Mouse (Mus musculus) forebrain, embryonic 13.5 days (tissue): ENCODE data around the gene A1bg. TPM values are rescaled to one million over a fixed set of nuclear protein-coding genes. Genes with fewer than 3 reads are reported as not detected.

Source experiments
- ATAC-seq: fragments of 200-750 bp; cut with Nextera tagmentation; 2 replicates; pipeline ENCODE4 v1.8.0; 2017
- H3K27ac ChIP-seq: fragments of 300-500 bp; sonication (generic); 2 replicates; pipeline ENCODE4 v1.5.1; 2015; ENCODE audit warnings: inconsistent platforms, mild to moderate bottlenecking, moderate library complexity
- H3K27me3 ChIP-seq: fragments of 300-500 bp; sonication (generic); 2 replicates; pipeline ENCODE4 v1.6.1; 2015; ENCODE audit warnings: mild to moderate bottlenecking, inconsistent platforms
- H3K36me3 ChIP-seq: fragments of 300-500 bp; sonication (generic); 2 replicates; pipeline ENCODE4 v1.6.1; 2015; ENCODE audit warnings: mild to moderate bottlenecking, inconsistent platforms; ENCODE audit not compliant: poor library complexity, severe bottlenecking
- H3K4me1 ChIP-seq: fragments of 300-500 bp; sonication (generic); 2 replicates; pipeline ENCODE4 v1.6.1; 2015; ENCODE audit warnings: inconsistent platforms
- H3K4me2 ChIP-seq: fragments of 300-500 bp; sonication (generic); 2 replicates; pipeline ENCODE4 v1.6.1; 2015; ENCODE audit warnings: inconsistent platforms, mild to moderate bottlenecking, moderate library complexity
- H3K4me3 ChIP-seq: fragments of 300-500 bp; sonication (generic); 2 replicates; pipeline ENCODE4 v1.5.1; 2015; ENCODE audit warnings: mild to moderate bottlenecking, inconsistent platforms
- H3K9ac ChIP-seq: fragments of 300-500 bp; sonication (generic); 2 replicates; pipeline ENCODE4 v1.6.1; 2015; ENCODE audit warnings: mild to moderate bottlenecking, inconsistent platforms
- H3K9me3 ChIP-seq: fragments of 300-500 bp; sonication (generic); replicated peaks from 2 replicates; pipeline ENCODE4 v1.6.1; 2016; ENCODE audit warnings: inconsistent platforms
- WGBS: fragments of 180-500 bp; shearing (Covaris S2); methylation state at CpG from one replicate; pipeline ENCODE4 v1.1.7; 2015; 5-methylcytosine and 5-hydroxymethylcytosine counted together
- polyA plus RNA-seq: library from polyadenylated mRNA; unstranded; fragments of >200 nt; fragmentation: Nextera tagmentation; extraction: Ambion mirVana; gene quantifications from 2 replicates; pipeline ENCODE4 v1.2.1, GENCODE M21; 2015

Gene A1bg
- polyA plus RNA-seq, 1 experiment from 2014 or later: not detected

- H3K9me3 ChIP-seq: no peaks in the 10 kb centered on the region
- H3K4me1 ChIP-seq: peaks cover 5% of the 10 kb centered on the region; the same call in 1 of the 2 replicates
- no peaks in the 10 kb centered on the region for H3K27me3 ChIP-seq
- no peak overlapping the region for H3K9ac ChIP-seq
- WGBS: 97% methylated on average over 4 of the region's 4 CpGs
- H3K4me3 ChIP-seq: no peak overlapping the region
- H3K36me3 ChIP-seq: no peaks in the 10 kb centered on the region
- H3K4me2 ChIP-seq: no peak overlapping the region
- H3K27ac ChIP-seq: no peak overlapping the region
- no peak for ATAC-seq
These were observed 68.7 kb downstream of the A1bg start for GRCm38 (mm10) chr15:60854151-60854550.

DNA sequence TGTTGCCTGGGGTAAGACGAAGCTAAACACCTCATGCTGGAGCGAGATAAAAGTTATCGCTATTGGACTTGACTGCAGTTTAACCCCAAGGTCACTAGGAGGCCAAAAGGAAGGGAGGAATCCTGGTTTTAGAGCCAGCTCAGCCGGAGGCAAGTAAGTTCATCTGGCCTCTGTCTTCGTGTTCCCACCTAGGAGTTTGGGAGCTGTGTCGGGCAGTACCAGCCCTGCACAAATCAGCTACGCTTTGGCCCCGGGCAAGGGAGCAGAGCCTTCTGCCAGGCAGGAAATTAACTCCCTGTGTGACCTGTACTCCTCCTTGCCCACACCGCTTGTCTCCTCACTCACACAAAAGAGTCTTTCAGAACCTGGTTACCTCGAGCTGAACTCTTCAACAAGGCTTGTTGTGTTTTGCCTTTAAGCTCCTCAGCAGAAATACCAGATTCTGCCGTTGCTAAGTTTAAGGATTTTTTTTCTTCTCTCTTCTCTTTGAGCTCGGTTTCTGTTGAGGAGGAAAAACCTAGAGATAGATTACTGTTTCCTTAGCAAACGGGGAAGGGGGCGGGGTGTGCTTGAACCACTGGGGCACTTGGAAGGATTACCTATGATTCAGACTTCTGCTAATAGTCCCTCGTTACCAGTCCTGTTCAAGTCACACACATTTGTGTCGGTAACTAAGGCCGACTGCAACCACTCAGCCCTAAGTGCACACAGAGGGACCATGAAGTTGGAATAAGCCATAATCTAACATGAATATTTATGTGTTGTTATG is 69.4 kb downstream of the A1bg start, which contains the start of gene Fam84b:
Gene Fam84b, minus strand, starts transcription at position 548 of the 769 bp plus-strand sequence.
- H3K27me3 ChIP-seq: no peaks in the 10 kb centered on the region
- H3K4me1 ChIP-seq: peaks cover 5% of the 10 kb centered on the region; the same call in 1 of the 2 replicates
- no peak within 1 kb of the TSS for H3K9ac ChIP-seq
- no peak within 1 kb of the TSS for H3K27ac ChIP-seq
- WGBS: 28% methylated on average over 17 of the region's 17 CpGs
- H3K9me3 ChIP-seq: no peaks in the 10 kb centered on the region
- H3K4me2 ChIP-seq: no peak within 1 kb of the TSS
- no peak for ATAC-seq
- no peaks in the 10 kb centered on the region for H3K36me3 ChIP-seq
- H3K4me3 ChIP-seq: no peak within 1 kb of the TSS

GRCm38 (mm10) chr15:60848630-60849029 is 74.2 kb downstream of the A1bg start:
- no peak overlapping the region for H3K4me3 ChIP-seq
- no peaks in the 10 kb centered on the region for H3K36me3 ChIP-seq
- H3K9me3 ChIP-seq: no peaks in the 10 kb centered on the region
- H3K9ac ChIP-seq: no peak overlapping the region
- H3K27ac ChIP-seq: no peak overlapping the region
- WGBS: 86% methylated on average over 3 of the region's 3 CpGs
- no peaks in the 10 kb centered on the region for H3K27me3 ChIP-seq
- H3K4me1 ChIP-seq: peaks cover 16% of the 10 kb centered on the region
- no peak overlapping the region for H3K4me2 ChIP-seq
- no peak for ATAC-seq

Other genes with a start within 250 kb of the A1bg start
- gene Fam84b, start 69.2 kb downstream of the A1bg start, polyA plus RNA-seq: 8.0 and 10.6 TPM in 2 replicates